Mouse (Mus musculus): ENCODE data around the gene Cyp2d12. TPM values are rescaled to one million over a fixed set of nuclear protein-coding genes. Genes with fewer than 3 reads are reported as not detected.

The Cyp2d12 gene
- polyA plus RNA-seq, 1 experiment from 2014 or later = not detected

DNA sequence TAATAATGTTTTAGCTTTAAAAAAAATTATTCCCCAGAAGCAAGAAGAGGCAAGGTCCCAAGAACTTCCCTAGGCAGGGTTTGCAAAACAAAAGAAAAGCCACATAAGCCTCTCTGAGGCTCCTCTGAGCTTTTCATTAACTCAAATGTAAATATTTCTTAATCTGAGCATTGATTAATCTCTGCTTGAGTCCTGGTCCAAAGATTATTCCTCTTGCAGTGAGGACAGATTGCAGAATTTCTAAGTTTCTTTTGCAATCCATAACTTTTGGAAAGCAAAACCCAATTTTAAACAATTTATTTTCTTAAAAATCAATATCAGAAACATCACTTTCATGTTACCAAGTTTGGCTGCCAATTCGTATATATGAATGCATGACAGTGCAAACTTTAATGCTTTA is 18.0 kb downstream of the Cyp2d12 start:
- H3K4me2 ChIP-seq = no peak overlapping the region
- H3K4me3 ChIP-seq (replicated peaks) = no peak overlapping the region
- H3K27ac ChIP-seq (replicated peaks) = no peak overlapping the region
- H3K36me3 ChIP-seq = no peaks in the 10 kb centered on the region
- no peaks in the 10 kb centered on the region for H3K4me1 ChIP-seq
- H3K27me3 ChIP-seq (replicated peaks) = no peaks in the 10 kb centered on the region
- H3K9ac ChIP-seq (replicated peaks) = no peak overlapping the region
- ATAC-seq (ENCODE audit: low FRiP score) = no peak
- WGBS = 89% methylated on average over 1 of the region's 1 CpGs
- no peaks in the 10 kb centered on the region for H3K9me3 ChIP-seq (replicated peaks)

DNA sequence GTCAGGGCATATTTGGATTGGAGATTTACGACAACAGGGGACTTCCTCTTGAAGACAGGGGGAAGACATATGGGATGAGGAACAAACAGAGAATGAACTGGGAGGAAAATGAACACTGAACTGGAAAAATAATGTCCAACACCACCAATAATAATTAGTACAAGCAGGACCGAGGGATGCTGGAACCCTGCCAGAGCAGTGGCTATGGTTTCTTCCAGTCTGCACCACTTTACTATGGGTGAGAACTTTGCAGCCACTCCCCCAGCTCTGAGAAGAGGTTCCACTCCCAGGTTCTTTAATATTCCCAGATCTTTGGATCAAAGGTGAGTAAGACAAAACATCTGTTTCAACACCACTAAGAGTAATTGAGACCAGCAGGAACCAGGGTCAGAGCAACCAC is 24.2 kb downstream of the Cyp2d12 start:
- no peaks in the 10 kb centered on the region for H3K36me3 ChIP-seq
- H3K4me2 ChIP-seq = no peak overlapping the region
- no peaks in the 10 kb centered on the region for H3K27me3 ChIP-seq (replicated peaks)
- ATAC-seq (ENCODE audit: low FRiP score) = no peak
- H3K9me3 ChIP-seq (replicated peaks) = no peaks in the 10 kb centered on the region
- no peaks in the 10 kb centered on the region for H3K4me1 ChIP-seq
- no peak overlapping the region for H3K27ac ChIP-seq (replicated peaks)
- no peak overlapping the region for H3K4me3 ChIP-seq (replicated peaks)
- no peak overlapping the region for H3K9ac ChIP-seq (replicated peaks)
- 82% methylated on average over 2 of the region's 2 CpGs for WGBS

DNA sequence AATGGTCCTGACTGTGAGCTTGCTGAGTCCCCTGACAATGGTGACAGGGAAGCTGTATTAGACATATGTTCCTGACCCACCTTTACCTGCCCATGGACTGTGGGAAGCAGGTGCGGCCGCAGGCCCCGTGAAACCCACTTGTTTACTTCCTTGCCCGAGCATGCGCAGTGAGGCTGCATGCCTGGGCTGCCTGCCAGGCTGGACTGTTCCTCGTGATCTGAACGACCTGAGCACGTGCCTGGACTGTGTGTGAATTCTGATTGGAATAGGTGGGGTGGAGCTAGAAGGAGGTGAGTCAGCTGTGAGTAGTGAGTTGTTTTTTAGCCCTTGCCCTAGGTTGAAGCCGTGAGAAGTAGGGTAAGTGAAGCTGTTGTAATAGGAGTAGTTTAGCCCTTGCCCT is 27.7 kb downstream of the Cyp2d12 start:
- H3K9ac ChIP-seq (replicated peaks) = no peak overlapping the region
- no peak overlapping the region for H3K4me3 ChIP-seq (replicated peaks)
- WGBS = 81% methylated on average over 9 of the region's 9 CpGs
- no peak for ATAC-seq (ENCODE audit: low FRiP score)
- H3K27ac ChIP-seq (replicated peaks) = no peak overlapping the region
- H3K4me2 ChIP-seq = no peak overlapping the region
- H3K36me3 ChIP-seq = no peaks in the 10 kb centered on the region
- no peaks in the 10 kb centered on the region for H3K9me3 ChIP-seq (replicated peaks)
- no peaks in the 10 kb centered on the region for H3K4me1 ChIP-seq
- no peaks in the 10 kb centered on the region for H3K27me3 ChIP-seq (replicated peaks)

Small RNA genes within 50 kb of the gene (microRNA-seq; reads per million reads assigned to microRNA genes)
- not detected for gene Gm27924
- not detected for gene Gm28023

Other genes starting within 250 kb of the Cyp2d12 start
- 33.4 and 41.8 TPM in 2 replicates for gene Naga, start 216.1 kb upstream of the Cyp2d12 start, polyA plus RNA-seq (2015; fragmentation: Nextera tagmentation; extraction: Ambion mirVana)
- 2.4 and 6.6 TPM in 2 replicates for gene Pheta2, start 216.1 kb upstream of the Cyp2d12 start, polyA plus RNA-seq (2015; fragmentation: Nextera tagmentation; extraction: Ambion mirVana)
- gene Smdt1, start 216.1 kb upstream of the Cyp2d12 start, polyA plus RNA-seq (2015; fragmentation: Nextera tagmentation; extraction: Ambion mirVana) = 392 and 440 TPM in 2 replicates
- 409 and 417 TPM in 2 replicates for gene Ndufa6, start 200.8 kb upstream of the Cyp2d12 start, polyA plus RNA-seq (2015; fragmentation: Nextera tagmentation; extraction: Ambion mirVana)
- gene Cyp2d22, start 174.8 kb upstream of the Cyp2d12 start, polyA plus RNA-seq (2015; fragmentation: Nextera tagmentation; extraction: Ambion mirVana) = 2.1 and 3.3 TPM in 2 replicates
- not detected in 2 replicates for gene Cyp2d11, start 161.1 kb upstream of the Cyp2d12 start, polyA plus RNA-seq (2015; fragmentation: Nextera tagmentation; extraction: Ambion mirVana)
- gene Cyp2d10, start 147.9 kb upstream of the Cyp2d12 start, polyA plus RNA-seq (2015; fragmentation: Nextera tagmentation; extraction: Ambion mirVana) = not detected in 2 replicates
- not detected in 2 replicates for gene Cyp2d9, start 121.6 kb upstream of the Cyp2d12 start, polyA plus RNA-seq (2015; fragmentation: Nextera tagmentation; extraction: Ambion mirVana)
- gene Cyp2d34, start 65.9 kb downstream of the Cyp2d12 start, polyA plus RNA-seq (2015; fragmentation: Nextera tagmentation; extraction: Ambion mirVana) = not detected in 2 replicates
- gene Cyp2d40, start 209.1 kb downstream of the Cyp2d12 start, polyA plus RNA-seq (2015; fragmentation: Nextera tagmentation; extraction: Ambion mirVana) = not detected in 2 replicates
- gene Cyp2d26, start 239.2 kb downstream of the Cyp2d12 start, polyA plus RNA-seq (2015; fragmentation: Nextera tagmentation; extraction: Ambion mirVana) = 0.45 TPM in 1 of 2 replicates, not detected in the other

All from neural tube, embryonic 15.5 days (tissue).